Mouse (Mus musculus) embryonic fibroblast, embryonic 13.5 days (primary cell): ENCODE data around the gene Ptpre. TPM values are rescaled to one million over a fixed set of nuclear protein-coding genes. Genes with fewer than 3 reads are reported as not detected.

Source experiments
- H3K27ac ChIP-seq: 2 replicates; pipeline ENCODE4 v1.5.1; 2012; ENCODE audit warnings: low read length, control low read depth, inconsistent platforms; ENCODE audit not compliant: insufficient read depth
- H3K4me1 ChIP-seq: 2 replicates; pipeline ENCODE4 v1.6.1; 2011; ENCODE audit warnings: low read length; ENCODE audit not compliant: control insufficient read depth, insufficient read depth
- H3K4me3 ChIP-seq: 2 replicates; pipeline ENCODE4 v1.5.1; 2011; ENCODE audit warnings: mild to moderate bottlenecking, control low read depth, low read length; ENCODE audit not compliant: insufficient read depth
- CTCF ChIP-seq: IDR thresholded peaks from 2 replicates; pipeline ENCODE4 v1.5.1; 2011; ENCODE audit warnings: mild to moderate bottlenecking, control low read depth, low read length, moderate library complexity, borderline replicate concordance; ENCODE audit not compliant: insufficient read depth
- POLR2A ChIP-seq: IDR thresholded peaks from 2 replicates; pipeline ENCODE4 v1.6.1; 2011; ENCODE audit warnings: low read depth, mild to moderate bottlenecking, control low read depth, low read length, moderate library complexity
- polyA plus RNA-seq: library from polyadenylated mRNA; stranded (reverse); fragments of >200 nt; gene quantifications from 2 replicates; pipeline ENCODE4 v1.2.4, GENCODE M21; 2011; ENCODE audit warnings: low read depth; ENCODE audit not compliant: missing spikeins, insufficient read length

Gene Ptpre
- polyA plus RNA-seq, 1 experiment: 3.2 TPM

DNA sequence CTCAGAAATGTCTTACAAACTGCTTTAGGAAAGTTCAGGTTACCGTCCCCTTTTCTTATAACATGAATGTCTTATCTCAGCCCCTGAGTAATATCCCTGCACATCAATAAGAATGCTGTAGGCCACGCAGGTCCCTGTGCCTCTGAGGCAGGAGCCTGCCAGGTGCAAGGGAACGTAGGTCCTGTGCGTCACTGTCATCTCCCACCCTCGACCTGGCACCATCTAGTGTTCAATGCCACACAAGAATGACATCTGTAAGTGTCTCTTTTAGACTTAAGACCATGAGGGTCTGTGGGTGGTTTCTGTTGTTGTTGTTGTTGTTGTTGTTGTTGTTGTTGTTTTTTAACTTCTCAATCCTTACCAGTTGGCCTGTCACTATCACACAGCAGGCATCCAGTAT is 56.0 kb downstream of the Ptpre start:
- no peak overlapping the region for H3K27ac ChIP-seq
- TF ChIP-seq POLR2A (no peak), CTCF (no peak)
- H3K4me1 ChIP-seq: peaks cover 6% of the 10 kb centered on the region; the same call in 1 of the 2 replicates
- no peak overlapping the region for H3K4me3 ChIP-seq

DNA sequence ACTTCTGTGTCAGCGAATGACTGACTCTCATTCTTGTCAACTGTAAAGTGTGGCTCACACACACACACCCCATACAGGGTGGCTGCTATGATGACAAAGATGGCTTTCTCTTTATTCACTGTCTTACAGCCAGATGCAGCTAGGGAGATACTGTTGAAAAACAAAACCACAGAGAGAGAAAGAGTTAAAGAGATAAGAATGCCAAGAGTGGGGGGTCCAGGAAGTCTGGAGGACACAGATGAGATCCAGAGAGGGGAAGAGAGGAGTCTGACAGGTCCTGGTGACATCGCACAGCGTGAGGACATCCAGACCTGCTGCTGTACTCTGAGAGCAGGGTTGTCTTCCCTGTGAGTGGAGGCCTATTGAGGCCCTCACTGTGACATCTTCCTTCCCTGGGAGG is 56.5 kb downstream of the Ptpre start:
- no peak overlapping the region for H3K4me3 ChIP-seq
- no peak overlapping the region for H3K27ac ChIP-seq
- peaks cover 6% of the 10 kb centered on the region; the same call in 1 of the 2 replicates for H3K4me1 ChIP-seq
- no peak for TF ChIP-seq POLR2A
- TF ChIP-seq CTCF: no peak

DNA sequence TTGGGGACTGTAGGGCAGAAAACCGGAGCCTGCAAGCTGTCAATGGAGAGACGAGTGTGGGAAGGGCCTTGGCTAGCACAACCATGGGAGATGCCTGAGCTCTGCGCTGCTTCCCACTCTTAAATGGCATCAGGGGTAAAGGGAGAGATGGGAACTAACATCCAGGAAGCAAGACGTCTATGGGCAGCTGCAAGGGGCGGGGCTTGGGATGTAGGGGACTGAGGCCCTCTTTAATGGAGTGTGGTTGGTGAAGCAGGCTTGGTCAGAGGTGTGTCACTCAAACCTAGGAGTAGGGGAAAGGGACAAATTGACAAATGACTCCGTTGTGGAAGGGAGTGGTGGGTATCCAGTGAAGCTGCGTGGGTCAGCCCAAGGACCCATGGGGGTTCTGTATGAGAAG is 57.4 kb downstream of the Ptpre start:
- no peak overlapping the region for H3K27ac ChIP-seq
- TF ChIP-seq POLR2A (no peak), CTCF (no peak)
- peaks cover 6% of the 10 kb centered on the region; the same call in 1 of the 2 replicates for H3K4me1 ChIP-seq
- H3K4me3 ChIP-seq: no peak overlapping the region

DNA sequence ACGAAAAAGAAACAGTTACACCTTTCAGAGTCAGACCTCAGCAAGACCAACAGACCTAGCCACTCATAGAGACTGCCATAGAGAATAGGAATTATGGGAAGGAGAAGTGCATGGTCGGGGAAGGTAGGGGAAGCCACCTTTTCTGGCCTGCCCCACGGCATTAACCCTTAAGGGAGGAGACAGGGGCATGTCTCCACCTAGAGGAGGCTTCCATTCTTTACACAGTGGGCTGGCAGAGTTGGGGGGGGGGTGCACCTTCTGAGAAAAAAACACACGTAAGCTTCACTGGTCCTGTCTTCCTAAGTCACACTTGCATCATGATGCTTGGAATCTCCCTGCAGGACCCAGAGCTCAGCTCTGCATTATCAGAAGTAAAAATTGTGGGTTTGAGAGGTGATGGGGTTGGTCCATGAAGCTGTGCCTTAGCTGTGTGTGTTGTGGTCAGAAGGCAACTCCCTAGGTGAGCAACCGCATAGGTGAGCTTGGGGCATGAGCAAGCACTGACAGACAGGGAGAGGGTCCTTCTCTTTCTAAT is 58.4 kb downstream of the Ptpre start:
- Histone ChIP-seq H3K27ac (no peak overlapping the region), H3K4me1 (peaks cover 6% of the 10 kb centered on the region; the same call in 1 of the 2 replicates), H3K4me3 (no peak overlapping the region)
- TF ChIP-seq POLR2A: no peak
- TF ChIP-seq CTCF: no peak

DNA sequence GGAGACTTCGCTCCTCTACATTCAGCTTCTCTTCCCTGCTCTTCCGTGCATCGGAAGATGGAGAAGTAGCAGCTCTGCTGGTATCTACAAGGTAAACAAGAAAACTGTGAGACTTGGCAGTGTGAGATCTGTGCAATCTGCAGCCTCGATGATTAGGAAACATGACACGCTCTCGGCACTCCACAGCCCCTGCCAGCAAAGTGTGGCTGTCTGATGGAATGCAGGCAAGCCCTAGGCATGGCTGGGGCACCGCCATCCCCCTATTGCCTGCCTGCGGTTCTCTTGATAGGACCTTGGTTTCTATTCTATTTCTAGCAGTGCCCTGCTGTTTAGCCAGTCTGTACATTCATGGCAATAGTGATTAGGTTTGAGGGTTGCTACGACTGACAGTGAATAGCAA is 59.7 kb downstream of the Ptpre start:
- Histone ChIP-seq H3K4me3 (no peak overlapping the region), H3K27ac (no peak overlapping the region), H3K4me1 (peaks cover 6% of the 10 kb centered on the region; the same call in 1 of the 2 replicates)
- TF ChIP-seq CTCF (no peak), POLR2A (no peak)

DNA sequence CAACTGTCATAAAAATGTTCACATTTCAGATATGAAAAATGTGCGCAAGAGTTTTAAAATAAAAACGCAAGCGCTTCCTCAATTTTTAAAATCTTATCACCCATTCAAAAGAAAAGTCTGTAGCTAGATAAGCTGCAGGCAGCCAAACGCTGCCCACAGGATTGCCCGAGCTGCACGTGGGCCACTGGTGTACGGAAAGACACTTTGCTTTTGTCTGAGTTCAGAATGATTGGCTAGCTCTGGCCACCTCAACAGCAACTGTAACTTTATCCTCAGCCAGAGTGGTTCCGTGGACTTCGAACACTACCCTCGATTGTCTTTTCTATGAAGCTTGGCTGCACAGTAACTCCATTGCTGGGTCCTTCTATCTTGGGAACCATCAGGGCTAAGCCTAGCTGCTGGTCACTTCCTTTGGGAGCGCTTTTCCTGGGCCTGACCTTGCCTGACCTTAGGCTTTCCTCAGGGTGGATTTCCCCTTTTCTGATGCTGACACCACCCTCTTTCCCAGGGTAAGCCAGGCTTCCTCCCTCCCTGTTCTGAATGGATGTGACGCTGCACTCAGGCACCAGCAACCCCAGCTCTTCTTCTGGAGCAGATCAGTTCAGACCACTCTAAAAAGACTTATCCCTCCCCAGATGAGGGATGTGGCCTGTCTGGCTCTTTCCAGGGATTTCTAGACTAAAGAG is 60.5 kb downstream of the Ptpre start:
- no peak for TF ChIP-seq POLR2A
- TF ChIP-seq CTCF: no peak
- no peak overlapping the region for H3K27ac ChIP-seq
- no peak overlapping the region for H3K4me3 ChIP-seq
- H3K4me1 ChIP-seq: peaks cover 6% of the 10 kb centered on the region; the same call in 1 of the 2 replicates

DNA sequence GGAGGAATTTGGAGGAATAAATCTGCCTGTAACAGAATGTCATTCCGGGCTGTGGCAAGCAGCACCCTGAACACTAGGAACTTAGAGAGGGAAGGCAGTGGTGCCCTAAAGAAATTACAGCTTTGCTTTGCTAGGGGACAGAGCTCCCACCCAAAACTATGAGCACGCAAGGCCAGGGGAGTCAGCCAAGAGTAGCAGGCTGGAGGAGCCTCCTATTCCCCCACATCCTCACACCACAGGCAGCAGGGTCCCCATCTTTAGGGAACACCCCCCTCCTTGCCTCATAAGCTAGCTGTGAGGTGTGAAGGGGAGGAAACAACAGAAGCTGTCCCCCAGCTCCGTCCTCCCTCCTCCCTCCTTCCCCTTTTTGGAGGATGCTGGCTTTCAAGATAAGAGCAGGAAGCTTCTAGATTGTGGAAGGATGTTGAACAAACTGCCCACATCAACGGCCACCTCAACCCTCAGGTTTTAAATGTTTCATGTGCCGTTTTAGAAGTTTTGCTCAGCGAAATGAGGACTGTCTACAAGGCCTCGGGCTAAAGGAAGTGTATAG is 61.1 kb downstream of the Ptpre start:
- no peak overlapping the region for H3K27ac ChIP-seq
- no peak for TF ChIP-seq POLR2A
- no peak for TF ChIP-seq CTCF
- peaks cover 6% of the 10 kb centered on the region; the same call in 1 of the 2 replicates for H3K4me1 ChIP-seq
- H3K4me3 ChIP-seq: no peak overlapping the region

DNA sequence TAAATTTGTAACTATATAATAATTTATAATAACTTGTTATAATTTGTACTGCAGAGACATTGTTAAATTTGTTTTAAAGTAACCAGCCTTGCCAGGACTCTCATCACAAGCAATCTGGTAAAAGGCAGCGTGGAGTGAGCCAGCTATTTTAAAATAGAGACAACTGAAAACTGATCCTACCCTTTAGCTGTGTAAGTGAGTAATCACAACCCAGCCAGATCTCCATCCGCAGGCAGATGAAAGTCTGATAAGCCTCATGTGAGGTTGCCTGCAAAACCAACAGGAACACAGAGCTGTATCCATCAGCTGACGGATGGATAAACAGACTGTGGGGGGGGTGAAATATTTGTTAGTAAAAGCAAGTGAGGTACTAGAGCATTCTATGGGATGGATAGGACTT is 62.8 kb downstream of the Ptpre start:
- Histone ChIP-seq H3K4me3 (no peak overlapping the region), H3K27ac (no peak overlapping the region), H3K4me1 (peaks cover 11% of the 10 kb centered on the region)
- no peak for TF ChIP-seq POLR2A
- no peak for TF ChIP-seq CTCF

DNA sequence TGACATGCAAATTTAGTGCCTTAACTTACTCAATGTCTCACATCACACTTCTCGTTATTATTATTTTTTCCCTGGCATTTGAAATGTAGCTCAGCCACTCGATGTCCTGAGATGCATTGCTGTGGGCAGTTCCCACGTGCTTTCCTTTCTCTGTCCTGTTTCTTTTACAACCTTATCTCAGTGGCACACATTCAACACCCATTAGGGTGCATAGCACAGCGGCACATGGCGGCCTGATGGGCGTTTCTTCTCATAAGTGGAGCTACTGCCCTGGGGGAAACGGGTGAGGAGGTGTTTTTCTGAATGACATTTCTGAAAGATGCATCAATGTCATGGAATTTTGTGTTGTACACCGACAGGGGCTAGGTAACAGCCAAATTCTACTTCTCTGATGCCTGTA is 64.3 kb downstream of the Ptpre start:
- TF ChIP-seq POLR2A (no peak), CTCF (no peak)
- H3K27ac ChIP-seq: no peak overlapping the region
- peaks cover 14% of the 10 kb centered on the region; the same call in 1 of the 2 replicates for H3K4me1 ChIP-seq
- H3K4me3 ChIP-seq: no peak overlapping the region

DNA sequence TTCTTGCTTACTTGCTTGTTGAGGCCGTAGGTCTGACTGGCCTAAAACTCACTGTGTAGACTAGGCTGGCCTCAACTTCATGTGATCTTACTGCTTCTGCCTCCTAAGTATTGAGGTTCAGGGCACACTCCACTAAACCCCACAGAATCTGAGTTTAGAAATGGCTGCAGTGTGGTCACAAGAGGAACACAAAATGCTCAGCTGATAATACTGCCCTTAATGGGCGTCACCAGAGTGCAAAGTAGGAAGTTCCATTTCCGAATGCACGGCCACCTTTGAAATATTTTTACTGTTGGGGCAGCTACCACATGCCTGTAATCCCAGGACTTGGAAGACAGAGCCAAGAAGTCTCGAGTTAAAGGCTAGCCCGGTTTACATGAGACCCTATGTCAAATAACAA is 65.0 kb downstream of the Ptpre start:
- Histone ChIP-seq H3K4me3 (no peak overlapping the region), H3K27ac (no peak overlapping the region), H3K4me1 (peaks cover 7% of the 10 kb centered on the region; the same call in 1 of the 2 replicates)
- TF ChIP-seq POLR2A: no peak
- no peak for TF ChIP-seq CTCF
